Mouse (Mus musculus) cerebellum, adult 2 months (tissue): ENCODE measurements around the gene Ror1.

ENCODE experiments used
- CTCF ChIP-seq: fragments of 200-500 bp; IDR thresholded peaks from 2 replicates; pipeline ENCODE4 v1.5.1; 2011; ENCODE audit warnings: low read depth, mild to moderate bottlenecking, control low read depth, low read length, moderate library complexity, borderline replicate concordance; ENCODE audit not compliant: insufficient read depth
- POLR2A ChIP-seq: fragments of 200-500 bp; IDR thresholded peaks from 2 replicates; pipeline ENCODE4 v1.6.1; 2011; ENCODE audit warnings: low read length, control low read depth, borderline replicate concordance; ENCODE audit not compliant: insufficient read depth

DNA sequence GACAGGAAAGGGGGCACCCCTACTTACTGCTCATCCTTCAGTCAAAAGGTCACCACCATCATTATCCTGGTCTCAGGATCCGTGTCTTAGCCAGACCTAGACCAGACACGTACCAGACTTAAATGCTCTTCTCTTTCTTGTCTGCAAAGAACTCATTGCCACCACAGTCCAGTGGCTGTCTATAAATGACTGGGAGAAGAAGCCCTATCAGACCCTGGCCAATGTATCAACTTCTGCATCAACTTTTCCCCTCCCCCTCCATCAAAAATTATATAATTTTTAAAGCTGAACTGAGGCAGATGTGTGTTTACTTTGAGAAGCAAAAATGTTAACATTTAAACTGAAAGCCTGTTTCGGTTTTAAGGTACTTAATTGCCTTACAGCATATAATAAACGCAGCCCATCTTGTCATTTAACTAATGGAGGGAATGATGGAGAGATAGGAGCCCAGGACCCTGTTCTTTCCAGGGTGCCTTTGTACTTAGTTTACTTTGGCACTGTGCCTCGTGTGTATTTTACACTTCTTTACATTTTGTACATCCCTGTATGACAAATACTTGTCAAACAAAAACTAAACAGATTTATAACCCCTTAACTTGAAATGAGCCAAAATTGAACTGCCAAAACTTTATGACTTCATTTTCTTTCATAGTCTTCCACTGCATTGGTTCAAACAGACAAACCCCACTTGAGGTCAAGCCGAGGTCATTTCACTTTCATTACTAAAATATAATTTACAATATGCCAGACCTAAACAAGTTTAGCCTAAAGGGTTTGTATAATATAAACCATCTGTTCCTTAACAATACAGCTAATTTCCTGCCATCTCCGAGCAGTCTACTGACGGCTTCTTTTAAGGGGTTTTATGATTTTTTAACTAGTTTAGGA is 339.9 kb downstream of the Ror1 start:
- TF ChIP-seq CTCF (no peak), POLR2A (no peak)
